Mouse (Mus musculus) liver, embryonic 11.5 days (tissue): ENCODE data around the gene Fbxw8. TPM values are rescaled to one million over a fixed set of nuclear protein-coding genes. Genes with fewer than 3 reads are reported as not detected.
A peak's percentile ranks its signal among the peaks of the same experiment; 100 is the strongest.

Experiments used
- ATAC-seq: fragments of 200-750 bp; cut with Nextera tagmentation; replicated peaks from 2 replicates; pipeline ENCODE4 v1.8.0; 2017; ENCODE audit warnings: moderate number of reproducible peaks, mild to moderate bottlenecking, moderate TSS enrichment, moderate library complexity; ENCODE audit not compliant: low FRiP score
- DNase-seq: peaks from one replicate; pipeline ENCODE4 v3.0.0-alpha.2; 2017; ENCODE audit warnings: low spot score
- H3K27ac ChIP-seq: fragments of 300-500 bp; sonication (generic); 2 replicates; pipeline ENCODE4 v1.5.1; 2014; ENCODE audit warnings: mild to moderate bottlenecking, low read depth, low read length, control low read depth
- H3K27me3 ChIP-seq: fragments of 300-500 bp; sonication (generic); replicated peaks from 2 replicates; pipeline ENCODE4 v1.6.1; 2014; ENCODE audit warnings: low read length, mixed read lengths; ENCODE audit not compliant: control insufficient read depth, insufficient read depth
- H3K36me3 ChIP-seq: fragments of 300-500 bp; sonication (generic); 2 replicates; pipeline ENCODE4 v1.6.1; 2014; ENCODE audit warnings: mild to moderate bottlenecking, low read length, moderate library complexity, mixed read lengths; ENCODE audit not compliant: control insufficient read depth, insufficient read depth
- H3K4me1 ChIP-seq: fragments of 300-500 bp; sonication (generic); replicated peaks from 2 replicates; pipeline ENCODE4 v1.6.1; 2014; ENCODE audit warnings: low read length, mixed read lengths; ENCODE audit not compliant: control insufficient read depth, insufficient read depth
- H3K4me2 ChIP-seq: fragments of 300-500 bp; sonication (generic); 2 replicates; pipeline ENCODE4 v1.6.1; 2014; ENCODE audit warnings: mild to moderate bottlenecking, control low read depth, moderate library complexity
- H3K4me3 ChIP-seq: fragments of 300-500 bp; sonication (generic); 2 replicates; pipeline ENCODE4 v1.5.1; 2014; ENCODE audit warnings: low read depth, low read length, control low read depth
- H3K9ac ChIP-seq: fragments of 300-500 bp; sonication (generic); 2 replicates; pipeline ENCODE4 v1.6.1; 2014; ENCODE audit warnings: low read depth, low read length, control low read depth
- H3K9me3 ChIP-seq: fragments of 300-500 bp; sonication (generic); 2 replicates; pipeline ENCODE4 v1.6.1; 2016; ENCODE audit warnings: low read length, inconsistent platforms, mixed read lengths; ENCODE audit not compliant: control insufficient read depth
- WGBS: fragments of 180-500 bp; shearing (Covaris S2); extraction: QIAGEN DNeasy Blood & Tissue Kit; methylation state at CpG from one replicate; pipeline ENCODE4 v1.1.7; 2014; 5-methylcytosine and 5-hydroxymethylcytosine counted together
- polyA plus RNA-seq: library from polyadenylated mRNA; unstranded; fragments of >200 nt; fragmentation: Nextera tagmentation; extraction: Ambion mirVana; gene quantifications from 2 replicates; pipeline ENCODE4 v1.2.1, GENCODE M21; 2014

Fbxw8 gene
- polyA plus RNA-seq, 1 experiment from 2014 or later = 17.0 TPM

- no peaks in the 10 kb centered on the region for H3K36me3 ChIP-seq
- no peak overlapping the region for H3K4me2 ChIP-seq
- DNase-seq (no peak), ATAC-seq (no peak)
- H3K9ac ChIP-seq = no peak overlapping the region
- H3K27ac ChIP-seq = no peak overlapping the region
- H3K27me3 ChIP-seq = peaks cover 78% of the 10 kb centered on the region
- H3K4me1 ChIP-seq = no peaks in the 10 kb centered on the region
- no peaks in the 10 kb centered on the region for H3K9me3 ChIP-seq
- no peak overlapping the region for H3K4me3 ChIP-seq
These were observed 10.2 kb upstream of the Fbxw8 start for GRCm38 (mm10) chr5:118165462-118165861.

GRCm38 (mm10) chr5:118164581-118164980 lies 9.3 kb upstream of the Fbxw8 start, which contains the start of gene Hrk:
TSS of gene Hrk (plus strand) at chr5:118164648.
- no peak within 1 kb of the TSS for H3K27ac ChIP-seq
- no peaks in the 10 kb centered on the region for H3K9me3 ChIP-seq
- H3K4me3 ChIP-seq = no peak within 1 kb of the TSS
- H3K27me3 ChIP-seq = peaks cover 69% of the 10 kb centered on the region
- WGBS = 60% methylated on average over 12 of the region's 12 CpGs
- ATAC-seq (no peak), DNase-seq (no peak)
- no peak within 1 kb of the TSS for H3K9ac ChIP-seq
- no peaks in the 10 kb centered on the region for H3K36me3 ChIP-seq
- H3K4me2 ChIP-seq = no peak within 1 kb of the TSS
- no peaks in the 10 kb centered on the region for H3K4me1 ChIP-seq

- WGBS = 35% methylated on average over 4 of the region's 4 CpGs
- Histone ChIP-seq H3K27ac (no peak overlapping the region), H3K4me3 (no peak overlapping the region), H3K27me3 (peaks cover 40% of the 10 kb centered on the region), H3K9me3 (no peaks in the 10 kb centered on the region), H3K36me3 (no peaks in the 10 kb centered on the region), H3K4me1 (peaks cover 3% of the 10 kb centered on the region; the same call in 1 of the 2 replicates), H3K4me2 (no peak overlapping the region), H3K9ac (no peak overlapping the region)
- no peak for DNase-seq
- ATAC-seq = no peak
These were observed 5.4 kb upstream of the Fbxw8 start for GRCm38 (mm10) chr5:118160691-118161090.

- no peak overlapping the region for H3K4me3 ChIP-seq
- peak; percentile 8; the same call in 1 of the 2 replicates for ATAC-seq
- no peak overlapping the region for H3K9ac ChIP-seq
- H3K4me1 ChIP-seq = peaks cover 7% of the 10 kb centered on the region
- no peaks in the 10 kb centered on the region for H3K9me3 ChIP-seq
- DNase-seq = no peak
- no peak overlapping the region for H3K4me2 ChIP-seq
- no peak overlapping the region for H3K27ac ChIP-seq
- WGBS = 49% methylated on average over 4 of the region's 4 CpGs
- H3K27me3 ChIP-seq = peaks cover 13% of the 10 kb centered on the region
- H3K36me3 ChIP-seq = no peaks in the 10 kb centered on the region
These were observed 1.7 kb upstream of the Fbxw8 start for GRCm38 (mm10) chr5:118156976-118157375.

- WGBS = 25% methylated on average over 9 of the region's 9 CpGs
- peak overlapping the region; percentile 91 for H3K9ac ChIP-seq
These were observed 292 bp upstream of the Fbxw8 start for GRCm38 (mm10) chr5:118155565-118155947.

GRCm38 (mm10) chr5:118149711-118150110 lies 5.6 kb downstream of the Fbxw8 start:
- Histone ChIP-seq H3K27ac (no peak overlapping the region), H3K4me2 (no peak overlapping the region), H3K36me3 (no peaks in the 10 kb centered on the region), H3K9me3 (no peaks in the 10 kb centered on the region), H3K27me3 (no peaks in the 10 kb centered on the region), H3K4me1 (peaks cover 7% of the 10 kb centered on the region), H3K4me3 (no peak overlapping the region), H3K9ac (no peak overlapping the region)
- ATAC-seq (no peak), DNase-seq (no peak)
- 83% methylated on average over 3 of the region's 3 CpGs for WGBS

More at GRCm38 (mm10) chr5:118155565-118155947, 292 bp upstream of the Fbxw8 start:
- H3K4me2 ChIP-seq = peak overlapping the region; percentile 76
- H3K9me3 ChIP-seq = no peaks in the 10 kb centered on the region
- H3K27me3 ChIP-seq = 0 out of 2 replicates have a peak, but pooled peaks cover under 1% of the 10 kb centered on the region
- DNase-seq (no peak), ATAC-seq (no peak)
- peaks cover 7% of the 10 kb centered on the region for H3K4me1 ChIP-seq
- no peaks in the 10 kb centered on the region for H3K36me3 ChIP-seq
- H3K27ac ChIP-seq = no peak overlapping the region
- peak overlapping the region; percentile 96 for H3K4me3 ChIP-seq

- Histone ChIP-seq H3K9ac (no peak overlapping the region), H3K4me3 (no peak overlapping the region), H3K36me3 (peaks cover 3% of the 10 kb centered on the region; the same call in 1 of the 2 replicates), H3K27me3 (no peaks in the 10 kb centered on the region), H3K4me1 (peaks cover 4% of the 10 kb centered on the region; the same call in 1 of the 2 replicates), H3K9me3 (no peaks in the 10 kb centered on the region), H3K27ac (no peak overlapping the region), H3K4me2 (no peak overlapping the region)
- ATAC-seq (no peak), DNase-seq (no peak)
- WGBS = 86% methylated on average over 10 of the region's 10 CpGs
These were observed 8.0 kb downstream of the Fbxw8 start for GRCm38 (mm10) chr5:118147264-118147663.

- Histone ChIP-seq H3K36me3 (peaks cover 9% of the 10 kb centered on the region), H3K9ac (no peak overlapping the region), H3K4me2 (no peak overlapping the region), H3K9me3 (no peaks in the 10 kb centered on the region), H3K27me3 (no peaks in the 10 kb centered on the region), H3K27ac (no peak overlapping the region), H3K4me3 (no peak overlapping the region), H3K4me1 (peaks cover 4% of the 10 kb centered on the region; the same call in 1 of the 2 replicates)
- ATAC-seq (no peak), DNase-seq (no peak)
- 83% methylated on average over 15 of the region's 15 CpGs for WGBS
These were observed 9.1 kb downstream of the Fbxw8 start for GRCm38 (mm10) chr5:118145999-118146679.

GRCm38 (mm10) chr5:118145458-118145857 lies 9.8 kb downstream of the Fbxw8 start:
- no peak overlapping the region for H3K27ac ChIP-seq
- WGBS = 89% methylated on average over 3 of the region's 3 CpGs

More at GRCm38 (mm10) chr5:118145458-118145857, 9.8 kb downstream of the Fbxw8 start:
- H3K4me1 ChIP-seq = peaks cover 4% of the 10 kb centered on the region; the same call in 1 of the 2 replicates
- H3K4me2 ChIP-seq = no peak overlapping the region
- no peaks in the 10 kb centered on the region for H3K27me3 ChIP-seq
- no peak overlapping the region for H3K9ac ChIP-seq
- ATAC-seq (no peak), DNase-seq (no peak)
- H3K9me3 ChIP-seq = no peaks in the 10 kb centered on the region
- no peak overlapping the region for H3K4me3 ChIP-seq
- H3K36me3 ChIP-seq = peaks cover 11% of the 10 kb centered on the region
